Mouse (Mus musculus) olfactory bulb, adult 2 months (tissue): ENCODE measurements around the gene Rora.

ENCODE experiments used
- CTCF ChIP-seq: fragments of 200-500 bp; IDR thresholded peaks from 2 replicates; pipeline ENCODE4 v1.5.1; 2012; ENCODE audit warnings: low read depth, mild to moderate bottlenecking, low read length, moderate library complexity; ENCODE audit not compliant: insufficient read depth
- POLR2A ChIP-seq: fragments of 200-500 bp; IDR thresholded peaks from 2 replicates; pipeline ENCODE4 v1.6.1; 2012; ENCODE audit warnings: mild to moderate bottlenecking, low read depth, low read length, moderate library complexity; ENCODE audit not compliant: insufficient read depth

GRCm38 (mm10) chr9:69364117-69364516 lies 710.5 kb downstream of the Rora start:
- TF ChIP-seq CTCF (no peak), POLR2A (no peak)
